Mouse (Mus musculus) CH12.LX (cell line): ENCODE data around the gene Olfr342. TPM values are rescaled to one million over a fixed set of nuclear protein-coding genes. Genes with fewer than 3 reads are reported as not detected.

Experiments used
- DNase-seq: peaks from one replicate; pipeline ENCODE4 v3.0.0-alpha.2; 2013; ENCODE audit errors: extremely low read depth
- H3K27ac ChIP-seq: 2 replicates; pipeline ENCODE4 v1.5.1; 2012; ENCODE audit warnings: low read depth, mild to moderate bottlenecking, control low read depth, moderate library complexity; ENCODE audit not compliant: insufficient read depth
- H3K27me3 ChIP-seq: replicated peaks from 2 replicates; pipeline ENCODE3; 2012; ENCODE audit warnings: inconsistent platforms
- H3K36me3 ChIP-seq, 2 experiments: replicated peaks in 1 of 2; 2 replicates each; pipeline versions ENCODE3 to v1.6.1; 2012; ENCODE audit warnings: inconsistent platforms in 1 of 2, low read length in 1 of 2, mild to moderate bottlenecking in 1 of 2, mixed read lengths in 1 of 2, moderate library complexity in 1 of 2; ENCODE audit not compliant: control insufficient read depth in 1 of 2, insufficient read depth in 1 of 2
- H3K4me1 ChIP-seq, 2 experiments: 2 replicates each; pipeline ENCODE4 v1.6.1; 2012; ENCODE audit warnings: inconsistent platforms in 1 of 2, moderate library complexity in 1 of 2; ENCODE audit not compliant: insufficient read depth in 2 of 2, control insufficient read depth in 1 of 2
- H3K4me2 ChIP-seq: 2 replicates; pipeline ENCODE4 v1.6.1; 2012; ENCODE audit warnings: low read depth, mild to moderate bottlenecking, control low read depth; ENCODE audit not compliant: poor library complexity, insufficient read depth, severe bottlenecking
- H3K4me3 ChIP-seq, 3 experiments: fragments of 150-350 bp in 1 of 3; sonication (generic) in 1 of 3; replicated peaks in 1 of 3; 2 replicates each; pipeline versions ENCODE3 to v1.5.1; 2011 to 2012; ENCODE audit warnings: low read depth in 2 of 3, low read length in 2 of 3, mild to moderate bottlenecking in 2 of 3, moderate library complexity in 2 of 3, control low read depth in 1 of 3, improper control_type of control experiment in 1 of 3, inconsistent platforms in 1 of 3, mixed read lengths in 1 of 3; ENCODE audit not compliant: poor library complexity in 1 of 3
- H3K79me2 ChIP-seq: replicated peaks from 2 replicates; pipeline ENCODE4 v1.6.1; 2012; ENCODE audit warnings: mild to moderate bottlenecking, moderate library complexity; ENCODE audit not compliant: control insufficient read depth, poor library complexity, insufficient read depth, severe bottlenecking; ENCODE audit errors: extremely low read depth
- H3K9ac ChIP-seq: 2 replicates; pipeline ENCODE4 v1.6.1; 2012; ENCODE audit warnings: low read depth, mild to moderate bottlenecking, control low read depth, moderate library complexity; ENCODE audit not compliant: insufficient read depth
- H3K9me3 ChIP-seq: replicated peaks from 2 replicates; pipeline ENCODE3; 2012; ENCODE audit warnings: low read length, inconsistent platforms, mixed read lengths
- CTCF ChIP-seq, 2 experiments: IDR thresholded peaks in 1 of 2; conservative IDR thresholded peaks in 1 of 2; 2 replicates each; pipeline ENCODE4 v1.5.1; 2011 to 2012; ENCODE audit warnings: low read depth in 2 of 2, low read length in 2 of 2, improper control_type of control experiment in 1 of 2, inconsistent platforms in 1 of 2, mild to moderate bottlenecking in 1 of 2, moderate library complexity in 1 of 2
- GABPA ChIP-seq: IDR thresholded peaks from 2 replicates; pipeline ENCODE4 v1.6.1; 2012; ENCODE audit warnings: low read depth, low read length, improper control_type of control experiment, inconsistent platforms; ENCODE audit not compliant: insufficient replicate concordance
- IRF4 ChIP-seq: IDR thresholded peaks from 2 replicates; pipeline ENCODE4 v1.6.1; 2014; ENCODE audit warnings: low read depth, mild to moderate bottlenecking, inconsistent platforms, low read length, improper control_type of control experiment
- MAZ ChIP-seq: IDR thresholded peaks from 2 replicates; pipeline ENCODE4 v1.6.1; 2012; ENCODE audit warnings: low read depth, mild to moderate bottlenecking, inconsistent platforms, low read length, improper control_type of control experiment, moderate library complexity
- POLR2A ChIP-seq: IDR thresholded peaks from 2 replicates; pipeline ENCODE4 v1.6.1; 2011; ENCODE audit warnings: low read depth, mild to moderate bottlenecking, improper control_type of control experiment, low read length
- TBP ChIP-seq: conservative IDR thresholded peaks from 2 replicates; pipeline ENCODE4 v1.6.1; 2011; ENCODE audit warnings: low read depth, low read length, improper control_type of control experiment
- ZKSCAN1 ChIP-seq: IDR thresholded peaks from 2 replicates; pipeline ENCODE4 v1.6.1; 2012; ENCODE audit warnings: low read depth, inconsistent platforms, low read length, improper control_type of control experiment, borderline replicate concordance
- ZMIZ1 ChIP-seq: IDR thresholded peaks from 2 replicates; pipeline ENCODE4 v1.6.1; 2012; ENCODE audit warnings: low read depth, mild to moderate bottlenecking, inconsistent platforms, low read length, improper control_type of control experiment
- ZNF384 ChIP-seq: IDR thresholded peaks from 2 replicates; pipeline ENCODE4 v1.6.1; 2012; ENCODE audit warnings: low read depth, low read length, improper control_type of control experiment, inconsistent platforms
- dilution Hi-C: fragments of 300-500 bp; cut with MboI; formaldehyde crosslinking; loops from 2 replicates; pipeline ENCODE4 v1.14.3; 2020; ENCODE audit warnings: low sequenced_read_pairs; ENCODE audit not compliant: extremely low pct_unique_long_range_greater_than_20kb, extremely low pct_ligation_motif_present
- in situ Hi-C: fragments of 300-500 bp; cut with MboI; formaldehyde crosslinking; loops from 3 replicates; pipeline ENCODE4 v1.14.3; 2019; ENCODE audit warnings: low sequenced_read_pairs, low pct_ligation_motif_present, low pct_unique_long_range_greater_than_20kb, mixed read lengths
- polyA plus RNA-seq: library from polyadenylated mRNA; unstranded; fragments of >175 nt; gene quantifications from 2 replicates; pipeline ENCODE4 v1.2.1, GENCODE M21; 2012; ENCODE audit warnings: low read depth; ENCODE audit not compliant: insufficient read length
- total RNA-seq, 2 experiments: library from RNA; depleted of rRNA; stranded (reverse); fragments of 300-350 nt in 1 of 2; fragments of >200 nt in 1 of 2; gene quantifications; 2 replicates each; pipeline ENCODE4 v1.2.3; 2012 to 2014

The Olfr342 gene
- total and polyA plus RNA-seq, 3 experiments, result not detected

- dilution Hi-C loops, result no loop called here
- DNase-seq, result no peak
- Histone ChIP-seq H3K27ac (no peak overlapping the region), H3K36me3 (no peaks in the 10 kb centered on the region), H3K9me3 (no peaks in the 10 kb centered on the region), H3K27me3 (peaks cover 28% of the 10 kb centered on the region), H3K4me2 (no peak overlapping the region), H3K9ac (no peak overlapping the region), H3K4me3 (no peak overlapping the region)
- in situ Hi-C loops, result no loop called here
- TF ChIP-seq GABPA, result no peak
- TF ChIP-seq ZKSCAN1, result no peak
- TF ChIP-seq TBP, result no peak
- no peak for TF ChIP-seq POLR2A
- no peak for TF ChIP-seq ZNF384
- TF ChIP-seq IRF4, result no peak
- no peak for TF ChIP-seq ZMIZ1
- no peak for TF ChIP-seq MAZ
- no peak for TF ChIP-seq CTCF (conservative IDR thresholded peaks at IDR 0.05 in 1 of 2, IDR thresholded peaks at IDR 0.05 in 1 of 2; ENCODE audit: low read depth in 2 of 2, low read length in 2 of 2)
- TF ChIP-seq, all 38 proteins: peak for 0
- no peaks in the 10 kb centered on the region for H3K79me2 ChIP-seq
- H3K4me1 ChIP-seq, result no peaks in the 10 kb centered on the region
These were observed 43.0 kb downstream of the Olfr342 start for GRCm38 (mm10) chr2:36567845-36568244.

Other genes with a start within 250 kb of the Olfr342 start
- gene Olfr338, start 151.5 kb upstream of the Olfr342 start, total RNA-seq (2012; rRNA removed), result not detected in 2 replicates
- not detected in 2 replicates for gene Olfr338, start 151.5 kb upstream of the Olfr342 start, total RNA-seq (2014; rRNA removed)
- gene Olfr338, start 151.5 kb upstream of the Olfr342 start, polyA plus RNA-seq, result not detected in 2 replicates
- not detected in 2 replicates for gene Olfr339, start 106.1 kb upstream of the Olfr342 start, total RNA-seq (2012; rRNA removed)
- gene Olfr339, start 106.1 kb upstream of the Olfr342 start, total RNA-seq (2014; rRNA removed), result not detected in 2 replicates
- not detected in 2 replicates for gene Olfr339, start 106.1 kb upstream of the Olfr342 start, polyA plus RNA-seq
- not detected in 2 replicates for gene Olfr340, start 72.4 kb upstream of the Olfr342 start, total RNA-seq (2012; rRNA removed)
- not detected in 2 replicates for gene Olfr340, start 72.4 kb upstream of the Olfr342 start, total RNA-seq (2014; rRNA removed)
- gene Olfr340, start 72.4 kb upstream of the Olfr342 start, polyA plus RNA-seq, result not detected in 2 replicates
- gene Olfr341, start 42.5 kb upstream of the Olfr342 start, total RNA-seq (2012; rRNA removed), result not detected in 2 replicates
- not detected in 2 replicates for gene Olfr341, start 42.5 kb upstream of the Olfr342 start, total RNA-seq (2014; rRNA removed)
- not detected in 2 replicates for gene Olfr341, start 42.5 kb upstream of the Olfr342 start, polyA plus RNA-seq
- gene Olfr344, start 41.7 kb downstream of the Olfr342 start, total RNA-seq (2012; rRNA removed), result not detected in 2 replicates
- gene Olfr344, start 41.7 kb downstream of the Olfr342 start, total RNA-seq (2014; rRNA removed), result not detected in 2 replicates
- not detected in 2 replicates for gene Olfr344, start 41.7 kb downstream of the Olfr342 start, polyA plus RNA-seq
- not detected in 2 replicates for gene Olfr345, start 115.0 kb downstream of the Olfr342 start, total RNA-seq (2012; rRNA removed)
- gene Olfr345, start 115.0 kb downstream of the Olfr342 start, total RNA-seq (2014; rRNA removed), result not detected in 2 replicates
- not detected in 2 replicates for gene Olfr345, start 115.0 kb downstream of the Olfr342 start, polyA plus RNA-seq
- not detected in 2 replicates for gene Olfr346, start 160.8 kb downstream of the Olfr342 start, total RNA-seq (2012; rRNA removed)
- gene Olfr346, start 160.8 kb downstream of the Olfr342 start, total RNA-seq (2014; rRNA removed), result not detected in 2 replicates
- gene Olfr346, start 160.8 kb downstream of the Olfr342 start, polyA plus RNA-seq, result not detected in 2 replicates
- gene Olfr347, start 206.9 kb downstream of the Olfr342 start, total RNA-seq (2012; rRNA removed), result not detected in 2 replicates
- not detected in 2 replicates for gene Olfr347, start 206.9 kb downstream of the Olfr342 start, total RNA-seq (2014; rRNA removed)
- gene Olfr347, start 206.9 kb downstream of the Olfr342 start, polyA plus RNA-seq, result not detected in 2 replicates